Mouse (Mus musculus) liver, adult (tissue): Measurements from ENCODE around the gene Mdga2.

ENCODE experiments used
- GATA4 ChIP-seq: IDR thresholded peaks from 2 replicates; pipeline ENCODE4 v1.6.1; 2014; ENCODE audit warnings: mild to moderate bottlenecking, low read length; ENCODE audit not compliant: insufficient replicate concordance

Gene Mdga2

DNA sequence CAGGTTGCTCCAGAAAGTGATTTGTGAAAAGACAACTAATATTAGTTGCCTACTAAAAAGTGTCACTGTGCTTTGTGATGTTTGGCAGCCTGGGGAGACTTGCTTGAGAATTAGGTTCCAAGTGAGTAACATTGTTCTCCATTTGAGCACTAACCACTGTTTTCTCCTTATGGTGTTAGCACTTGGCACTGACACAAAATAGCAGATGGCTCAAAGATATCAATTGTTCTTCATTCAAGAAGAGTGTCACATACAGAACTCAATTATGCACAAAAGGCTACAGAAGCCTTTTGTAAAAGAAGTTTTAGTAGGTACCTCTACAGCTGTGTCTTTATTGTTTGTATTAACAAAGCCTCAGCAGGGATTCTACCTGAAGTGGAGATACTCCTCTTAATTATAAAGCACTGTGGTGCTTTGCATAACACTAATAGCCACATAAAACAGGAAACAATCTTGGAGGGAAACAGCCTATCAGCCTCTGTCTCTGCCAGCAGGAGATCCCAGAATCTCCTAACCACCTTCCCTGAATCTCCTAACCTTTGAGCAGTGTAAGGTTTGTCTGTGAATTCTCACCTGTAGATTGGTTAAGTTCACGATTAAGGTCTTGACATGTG, 630.6 kb downstream of the Mdga2 start:
- no peak for TF ChIP-seq GATA4

DNA sequence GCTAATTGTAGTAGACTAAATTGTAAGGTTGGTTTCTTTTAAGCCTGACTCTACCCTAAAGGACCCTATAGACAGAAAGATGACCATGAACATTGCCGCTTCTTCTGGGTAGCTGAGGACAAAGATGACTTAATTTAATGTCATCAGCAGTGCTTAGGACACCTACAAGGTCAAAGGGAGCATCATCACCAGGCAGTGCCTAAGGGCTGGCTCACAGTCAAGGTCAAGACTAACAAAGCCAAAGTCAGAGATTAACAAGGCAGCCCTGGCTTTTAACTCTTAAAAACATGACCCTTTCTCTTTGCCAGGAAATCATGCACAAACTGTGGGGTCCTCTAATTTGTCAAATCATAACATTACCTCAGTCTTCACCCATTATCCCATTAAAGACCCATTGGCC, 657.0 kb downstream of the Mdga2 start:
- TF ChIP-seq GATA4, result no peak

DNA sequence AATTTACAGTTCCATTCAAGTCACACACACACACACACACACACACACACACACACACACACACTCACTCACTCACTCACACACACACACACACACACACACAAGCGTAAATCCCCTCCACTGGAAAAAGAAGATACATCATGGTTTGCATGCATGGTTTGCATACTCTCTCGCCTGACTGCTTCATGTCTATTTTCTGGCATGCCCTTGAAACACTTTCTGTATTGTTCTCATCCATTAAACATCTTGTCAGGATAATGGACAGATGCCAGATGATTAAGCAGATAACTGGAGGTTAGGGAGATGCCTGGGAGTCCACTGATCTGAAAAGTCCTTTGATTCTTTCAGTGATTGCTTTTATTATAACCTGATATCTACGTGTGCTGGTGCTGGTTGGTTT, 665.5 kb downstream of the Mdga2 start:
- TF ChIP-seq GATA4, result no peak

DNA sequence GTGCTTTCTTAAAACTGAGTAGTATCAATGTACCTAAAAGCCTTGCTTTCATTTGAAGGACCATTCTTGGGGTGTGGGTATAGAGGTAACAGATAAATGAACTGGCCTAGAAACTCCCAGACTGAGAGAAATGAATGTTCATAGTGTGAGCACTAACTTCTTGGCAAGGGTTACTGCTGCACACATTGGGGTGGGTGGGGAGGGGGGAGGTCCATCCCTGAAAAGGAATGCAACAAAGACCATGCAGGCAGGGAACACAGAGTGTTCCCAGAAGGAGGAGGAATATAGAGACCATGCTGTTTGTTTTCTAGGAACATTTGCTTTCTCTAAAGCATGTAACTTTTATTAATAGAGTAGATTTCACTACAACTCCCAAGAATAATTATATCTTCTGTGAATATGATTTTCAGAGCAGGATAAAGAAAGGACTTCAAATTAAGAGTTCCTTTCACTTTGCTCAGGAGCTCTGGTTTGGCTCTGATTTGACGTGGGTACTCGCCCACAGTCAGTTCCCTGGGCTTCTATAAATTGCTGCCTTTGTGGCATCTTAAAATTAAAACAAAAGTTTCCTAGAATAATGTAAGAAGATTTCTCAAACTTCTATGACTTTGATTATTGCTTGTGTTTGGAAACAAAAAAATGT, 666.0 kb downstream of the Mdga2 start:
- TF ChIP-seq GATA4, result no peak

DNA sequence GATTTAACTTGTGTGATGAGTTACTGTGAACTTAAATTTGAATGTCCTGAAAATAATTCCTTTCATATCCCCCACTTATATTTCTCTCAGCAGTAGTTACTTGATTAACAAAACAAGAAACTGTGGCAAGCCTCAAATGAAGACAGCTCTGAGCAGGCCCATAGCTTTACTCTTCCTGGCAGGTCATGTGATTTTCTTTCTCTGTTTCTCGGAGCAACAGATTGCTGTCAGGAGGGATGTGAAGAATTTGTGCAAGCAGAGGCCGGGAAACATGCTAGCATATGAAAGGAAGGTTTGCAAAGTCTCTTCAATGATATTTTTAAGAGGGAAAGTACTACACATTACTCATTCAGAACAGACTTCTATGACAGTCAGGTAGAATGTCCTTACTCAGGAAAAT, 697.4 kb downstream of the Mdga2 start:
- no peak for TF ChIP-seq GATA4

DNA sequence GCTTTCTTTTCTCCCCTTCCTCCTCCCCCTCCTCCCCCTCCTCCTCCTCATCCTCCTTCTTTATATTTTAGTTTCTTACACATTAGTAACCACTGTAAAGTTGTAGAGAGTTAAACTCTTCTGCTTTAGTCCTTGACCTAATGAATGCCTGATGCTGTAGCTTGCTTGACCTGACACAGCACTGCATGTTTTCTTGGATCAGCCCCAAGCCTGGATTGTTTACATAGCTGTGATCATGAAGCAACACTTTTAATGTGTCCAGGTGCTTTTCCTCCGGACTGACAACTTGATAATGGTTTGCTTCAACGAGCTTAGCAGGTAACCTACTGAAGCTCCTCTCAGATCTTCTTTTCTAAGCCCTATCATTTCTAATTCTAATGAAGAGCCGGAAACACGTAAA, 723.1 kb downstream of the Mdga2 start:
- no peak for TF ChIP-seq GATA4

DNA sequence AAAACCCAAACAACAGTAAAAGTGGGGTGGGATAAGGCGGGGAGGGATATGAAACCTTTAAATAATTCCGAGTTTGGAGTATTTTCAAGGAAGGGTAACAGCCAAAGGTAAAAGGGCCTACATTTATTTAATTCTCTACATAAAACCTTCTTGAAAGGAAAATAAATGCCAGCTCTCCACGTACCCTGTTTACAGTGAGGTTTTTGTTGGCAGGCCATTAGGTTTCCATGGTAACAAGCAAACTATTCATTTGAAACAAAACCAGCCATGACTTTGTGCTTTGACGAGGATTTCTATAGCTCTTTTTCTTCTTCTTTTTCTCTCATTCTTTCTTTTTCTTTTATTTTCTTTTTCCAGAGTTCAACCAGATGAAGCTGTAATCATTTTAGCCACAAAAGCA, 751.5 kb downstream of the Mdga2 start:
- no peak for TF ChIP-seq GATA4

DNA sequence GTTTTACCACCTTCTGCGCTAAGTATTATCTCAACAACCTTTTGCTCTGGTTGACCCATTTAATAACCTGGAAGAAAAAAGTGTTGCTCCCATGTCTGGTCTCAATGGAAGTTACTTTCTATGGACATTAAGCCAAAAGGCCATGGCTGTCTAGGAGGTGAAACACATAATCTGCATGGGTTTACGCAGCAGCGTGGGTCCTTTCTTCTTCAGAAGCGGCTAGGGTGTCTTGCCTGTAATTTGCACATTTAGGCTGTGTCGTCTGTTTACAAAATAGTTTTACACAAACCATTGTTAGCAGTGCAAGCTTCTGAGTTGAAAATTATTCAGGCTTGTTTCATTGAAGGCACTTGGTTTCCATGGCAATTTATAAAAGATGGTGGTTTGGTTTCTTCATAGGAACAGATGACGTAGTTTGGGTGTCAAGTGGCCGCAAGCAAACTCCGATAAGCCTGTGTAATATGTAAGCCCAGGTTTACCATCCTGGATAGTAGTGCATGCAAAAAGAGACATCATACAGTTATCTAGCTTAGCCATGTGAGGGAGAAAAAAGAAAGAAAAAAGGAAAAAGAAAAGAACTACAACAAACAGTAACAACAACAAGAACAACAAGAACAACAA, 752.0 kb downstream of the Mdga2 start:
- no peak for TF ChIP-seq GATA4

DNA sequence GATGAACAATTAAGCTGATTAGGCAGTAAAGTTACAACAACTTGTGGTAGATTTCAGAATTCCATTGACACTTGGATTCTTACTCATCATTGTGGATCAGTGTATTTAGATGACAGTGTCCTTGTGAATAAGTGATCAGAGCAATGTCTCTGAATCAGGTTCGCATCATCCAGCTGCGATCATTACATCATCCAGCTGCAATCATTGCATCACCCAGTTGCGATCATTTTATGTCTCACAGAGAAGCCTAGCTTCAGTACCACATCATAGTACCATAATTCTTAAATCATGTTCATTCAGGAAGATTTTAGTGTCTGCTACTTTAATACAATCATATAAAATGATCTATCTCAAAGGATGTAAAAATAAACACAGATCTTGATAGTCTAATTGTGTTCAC, 756.8 kb downstream of the Mdga2 start:
- no peak for TF ChIP-seq GATA4

DNA sequence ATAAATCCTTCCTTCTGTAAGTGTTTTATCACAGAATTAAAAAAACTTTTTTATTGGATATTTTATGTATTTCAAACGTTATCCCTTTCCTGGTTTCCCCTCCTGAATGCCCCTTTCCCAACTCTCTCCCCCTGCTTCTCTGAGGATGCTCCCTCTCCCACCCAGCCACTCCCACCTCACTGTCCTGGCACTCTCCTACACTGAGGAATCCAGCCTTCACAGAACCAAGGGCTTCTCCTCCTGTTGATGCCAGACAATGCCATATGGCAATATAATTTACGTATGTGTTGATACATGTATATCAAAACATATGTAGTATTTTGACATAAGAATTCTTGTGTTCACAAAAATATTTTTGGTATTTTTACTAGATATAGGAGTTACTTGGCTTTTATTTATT, 779.0 kb downstream of the Mdga2 start:
- no peak for TF ChIP-seq GATA4
